Mouse (Mus musculus) stomach, embryonic 15.5 days (tissue): ENCODE data around the gene Gucy2e. TPM values are rescaled to one million over a fixed set of nuclear protein-coding genes. Genes with fewer than 3 reads are reported as not detected.
A peak's percentile ranks its signal among the peaks of the same experiment; 100 is the strongest.

ENCODE experiments used
- ATAC-seq: fragments of 200-750 bp; cut with Nextera tagmentation; 2 replicates; pipeline ENCODE4 v1.8.0; 2017; ENCODE audit warnings: low read depth, moderate number of reproducible peaks, moderate TSS enrichment; ENCODE audit not compliant: insufficient read depth, low FRiP score
- H3K27ac ChIP-seq: fragments of 300-500 bp; sonication (generic); 2 replicates; pipeline ENCODE4 v1.5.1; 2015; ENCODE audit warnings: mild to moderate bottlenecking, inconsistent platforms
- H3K27me3 ChIP-seq: fragments of 300-500 bp; sonication (generic); replicated peaks from 2 replicates; pipeline ENCODE4 v1.6.1; 2015; ENCODE audit warnings: inconsistent platforms
- H3K36me3 ChIP-seq: fragments of 300-500 bp; sonication (generic); 2 replicates; pipeline ENCODE4 v1.6.1; 2015; ENCODE audit warnings: inconsistent platforms
- H3K4me1 ChIP-seq: fragments of 300-500 bp; sonication (generic); 2 replicates; pipeline ENCODE4 v1.6.1; 2015; ENCODE audit warnings: inconsistent platforms
- H3K4me2 ChIP-seq: fragments of 300-500 bp; sonication (generic); 2 replicates; pipeline ENCODE4 v1.6.1; 2015; ENCODE audit warnings: mild to moderate bottlenecking, inconsistent platforms
- H3K4me3 ChIP-seq: fragments of 300-500 bp; sonication (generic); replicated peaks from 2 replicates; pipeline ENCODE4 v1.5.1; 2015; ENCODE audit warnings: inconsistent platforms
- H3K9ac ChIP-seq: fragments of 300-500 bp; sonication (generic); 2 replicates; pipeline ENCODE4 v1.6.1; 2015; ENCODE audit warnings: inconsistent platforms
- H3K9me3 ChIP-seq: fragments of 300-500 bp; sonication (generic); 2 replicates; pipeline ENCODE4 v1.6.1; 2016; ENCODE audit warnings: inconsistent platforms
- WGBS: fragments of 180-500 bp; shearing (Covaris S2); methylation state at CpG from one replicate; pipeline ENCODE4 v1.1.7; 2015; 5-methylcytosine and 5-hydroxymethylcytosine counted together
- polyA plus RNA-seq: library from polyadenylated mRNA; unstranded; fragments of >200 nt; fragmentation: Nextera tagmentation; extraction: Ambion mirVana; gene quantifications from 2 replicates; pipeline ENCODE4 v1.2.1, GENCODE M21; 2015

The Gucy2e gene
- polyA plus RNA-seq, 1 experiment from 2014 or later: 0.04 TPM

DNA sequence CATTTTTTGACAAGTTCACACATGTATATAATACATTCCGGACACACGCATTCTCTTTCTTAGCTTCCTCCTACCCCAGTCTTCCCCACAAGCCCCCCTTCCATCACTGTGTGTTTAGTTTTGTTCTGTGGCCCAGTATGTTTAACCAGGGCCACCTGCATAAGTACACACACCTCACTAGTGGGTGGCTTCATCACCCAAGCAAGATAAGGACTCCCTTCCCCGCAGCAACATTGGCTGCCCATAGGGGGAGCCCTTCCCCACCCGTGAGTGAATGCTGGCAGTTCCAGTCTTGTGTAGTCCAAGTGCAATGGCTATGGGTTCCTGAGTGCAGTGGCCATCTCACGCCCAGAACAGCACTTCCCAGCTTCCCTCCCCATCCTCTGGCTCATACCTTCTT lies 21.5 kb upstream of the Gucy2e start:
- H3K9me3 ChIP-seq: no peaks in the 10 kb centered on the region
- H3K36me3 ChIP-seq: no peaks in the 10 kb centered on the region
- H3K4me2 ChIP-seq: peak overlapping the region; percentile 32
- H3K27ac ChIP-seq: no peak overlapping the region
- H3K27me3 ChIP-seq: no peaks in the 10 kb centered on the region
- H3K4me1 ChIP-seq: 0 out of 2 replicates have a peak, but pooled peaks cover 2% of the 10 kb centered on the region
- ATAC-seq: no peak; the same call in 1 of the 2 replicates
- H3K9ac ChIP-seq: no peak overlapping the region
- H3K4me3 ChIP-seq: no peak overlapping the region
- 50% methylated on average over 5 of the region's 5 CpGs for WGBS

DNA sequence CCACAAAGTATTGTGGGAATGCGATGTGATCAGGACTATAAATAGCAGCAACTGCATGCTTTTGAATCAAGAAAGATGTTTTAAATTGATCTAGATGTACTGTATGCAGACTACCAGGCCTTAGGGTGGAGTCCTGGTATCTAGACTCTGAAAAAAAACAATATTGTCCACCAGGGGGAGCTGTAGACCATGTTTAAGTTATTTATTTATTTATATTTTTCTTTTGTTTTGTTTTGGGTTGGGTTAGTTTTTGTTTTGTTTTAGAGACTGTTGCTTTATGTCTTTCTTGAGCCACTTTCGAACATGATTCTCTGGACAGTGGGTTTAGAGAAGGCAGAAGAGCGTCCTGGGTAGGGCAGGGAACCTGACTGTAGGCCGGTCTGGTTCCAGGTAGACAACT lies 21.0 kb upstream of the Gucy2e start:
- no peaks in the 10 kb centered on the region for H3K36me3 ChIP-seq
- H3K27ac ChIP-seq: no peak overlapping the region
- no peak overlapping the region for H3K4me3 ChIP-seq
- ATAC-seq: no peak
- H3K4me1 ChIP-seq: 0 out of 2 replicates have a peak, but pooled peaks cover 3% of the 10 kb centered on the region
- H3K4me2 ChIP-seq: peak overlapping the region; percentile 32
- no peak overlapping the region for H3K9ac ChIP-seq
- 48% methylated on average over 4 of the region's 4 CpGs for WGBS
- H3K27me3 ChIP-seq: no peaks in the 10 kb centered on the region
- no peaks in the 10 kb centered on the region for H3K9me3 ChIP-seq

DNA sequence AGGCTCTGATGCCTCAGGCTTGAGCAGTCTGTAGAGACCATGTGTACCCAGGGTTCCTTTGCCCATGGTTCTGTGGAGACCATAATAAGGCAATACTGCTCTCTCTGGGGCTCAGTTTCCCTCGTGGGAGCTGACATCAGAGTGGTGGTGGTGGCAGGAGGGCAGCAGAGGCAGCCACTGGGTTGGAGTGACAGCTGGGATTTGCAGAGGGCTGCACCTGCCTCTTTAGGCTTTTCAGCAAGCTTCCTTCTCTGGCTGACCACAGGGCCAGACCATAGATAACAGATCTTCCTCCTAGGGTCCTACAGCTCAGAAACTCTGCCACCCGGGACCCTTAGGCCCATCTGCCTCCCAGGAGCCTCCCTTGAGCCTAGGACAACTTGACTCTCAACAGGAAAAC lies 20.2 kb upstream of the Gucy2e start:
- Histone ChIP-seq H3K27me3 (no peaks in the 10 kb centered on the region), H3K4me3 (no peak overlapping the region), H3K9ac (no peak overlapping the region), H3K4me1 (0 out of 2 replicates have a peak, but pooled peaks cover 3% of the 10 kb centered on the region), H3K4me2 (no peak overlapping the region), H3K27ac (no peak overlapping the region), H3K36me3 (no peaks in the 10 kb centered on the region), H3K9me3 (no peaks in the 10 kb centered on the region)
- ATAC-seq: no peak
- WGBS: 78% methylated on average over 2 of the region's 2 CpGs

DNA sequence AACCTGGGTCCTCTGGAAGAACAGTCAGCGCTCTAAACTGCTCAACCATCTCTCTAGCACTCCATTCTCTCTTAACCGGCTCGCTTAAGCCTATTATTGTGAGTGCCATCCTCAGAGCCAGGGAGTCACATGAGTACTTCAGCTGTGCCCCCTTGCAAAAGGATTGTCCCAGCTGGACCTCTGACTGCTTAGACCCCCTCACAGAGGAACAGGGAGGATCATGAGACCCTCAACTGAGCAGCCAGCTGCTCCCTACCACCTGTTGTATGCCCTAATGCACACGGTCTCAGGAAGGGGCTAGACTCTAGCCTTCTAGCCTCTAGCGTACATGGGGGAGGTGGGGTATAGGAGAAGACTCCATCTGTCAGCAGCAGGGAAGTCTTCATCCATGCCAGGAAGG lies 18.0 kb upstream of the Gucy2e start:
- H3K36me3 ChIP-seq: no peaks in the 10 kb centered on the region
- H3K9ac ChIP-seq: no peak overlapping the region
- no peak overlapping the region for H3K4me2 ChIP-seq
- H3K4me3 ChIP-seq: no peak overlapping the region
- no peaks in the 10 kb centered on the region for H3K9me3 ChIP-seq
- no peak for ATAC-seq
- H3K4me1 ChIP-seq: 0 out of 2 replicates have a peak, but pooled peaks cover 3% of the 10 kb centered on the region
- no peaks in the 10 kb centered on the region for H3K27me3 ChIP-seq
- H3K27ac ChIP-seq: no peak overlapping the region
- WGBS: 78% methylated on average over 5 of the region's 5 CpGs

DNA sequence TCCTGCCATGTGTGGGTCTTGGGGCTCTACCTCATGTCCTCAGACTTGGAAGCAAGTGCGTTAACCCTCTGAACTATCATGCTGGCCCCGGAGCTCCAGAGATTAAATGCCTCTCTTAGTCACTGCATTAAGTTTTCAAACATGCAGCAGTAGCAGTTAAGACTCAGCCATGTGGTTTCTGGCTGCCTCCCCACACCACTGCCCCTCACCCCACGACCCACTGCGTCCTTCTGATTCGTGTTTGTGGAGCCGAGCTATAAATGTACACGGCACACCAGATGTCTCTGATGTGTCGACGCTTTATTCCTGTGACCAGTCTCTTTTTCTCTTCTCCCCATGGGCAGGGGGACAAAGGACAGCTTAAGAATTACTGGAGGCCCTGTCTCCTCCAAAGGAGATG lies 16.3 kb upstream of the Gucy2e start:
- no peak overlapping the region for H3K9ac ChIP-seq
- WGBS: 32% methylated on average over 9 of the region's 9 CpGs
- no peak overlapping the region for H3K27ac ChIP-seq
- H3K4me3 ChIP-seq: no peak overlapping the region
- no peak for ATAC-seq
- H3K9me3 ChIP-seq: no peaks in the 10 kb centered on the region
- H3K27me3 ChIP-seq: no peaks in the 10 kb centered on the region
- no peaks in the 10 kb centered on the region for H3K36me3 ChIP-seq
- H3K4me1 ChIP-seq: 0 out of 2 replicates have a peak, but pooled peaks cover 3% of the 10 kb centered on the region
- peak overlapping the region; percentile 2; the same call in 1 of the 2 replicates for H3K4me2 ChIP-seq

DNA sequence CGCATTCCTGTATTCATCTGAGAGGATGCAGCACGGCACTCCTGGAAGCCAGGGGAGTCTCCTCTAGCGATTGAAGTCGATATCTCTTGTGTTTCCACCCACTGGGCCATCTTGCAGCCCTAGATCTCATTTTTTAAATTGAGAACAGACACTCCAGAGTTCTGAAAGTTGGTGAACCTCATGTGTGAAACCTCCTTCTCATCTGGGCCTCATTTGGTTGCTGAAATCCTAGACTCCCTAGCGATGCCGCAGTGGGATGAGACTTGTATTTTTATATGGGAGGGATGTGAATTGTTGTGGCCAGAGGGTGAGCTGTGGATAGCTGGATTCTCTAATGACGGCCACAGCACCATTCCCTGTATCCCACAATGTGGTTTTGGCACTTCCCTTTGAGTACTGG lies 15.1 kb upstream of the Gucy2e start:
- H3K27ac ChIP-seq: no peak overlapping the region
- no peak for ATAC-seq
- H3K4me2 ChIP-seq: no peak overlapping the region
- H3K4me3 ChIP-seq: no peak overlapping the region
- WGBS: 80% methylated on average over 7 of the region's 7 CpGs
- H3K36me3 ChIP-seq: no peaks in the 10 kb centered on the region
- H3K27me3 ChIP-seq: no peaks in the 10 kb centered on the region
- no peaks in the 10 kb centered on the region for H3K9me3 ChIP-seq
- H3K9ac ChIP-seq: no peak overlapping the region
- H3K4me1 ChIP-seq: 0 out of 2 replicates have a peak, but pooled peaks cover 3% of the 10 kb centered on the region

DNA sequence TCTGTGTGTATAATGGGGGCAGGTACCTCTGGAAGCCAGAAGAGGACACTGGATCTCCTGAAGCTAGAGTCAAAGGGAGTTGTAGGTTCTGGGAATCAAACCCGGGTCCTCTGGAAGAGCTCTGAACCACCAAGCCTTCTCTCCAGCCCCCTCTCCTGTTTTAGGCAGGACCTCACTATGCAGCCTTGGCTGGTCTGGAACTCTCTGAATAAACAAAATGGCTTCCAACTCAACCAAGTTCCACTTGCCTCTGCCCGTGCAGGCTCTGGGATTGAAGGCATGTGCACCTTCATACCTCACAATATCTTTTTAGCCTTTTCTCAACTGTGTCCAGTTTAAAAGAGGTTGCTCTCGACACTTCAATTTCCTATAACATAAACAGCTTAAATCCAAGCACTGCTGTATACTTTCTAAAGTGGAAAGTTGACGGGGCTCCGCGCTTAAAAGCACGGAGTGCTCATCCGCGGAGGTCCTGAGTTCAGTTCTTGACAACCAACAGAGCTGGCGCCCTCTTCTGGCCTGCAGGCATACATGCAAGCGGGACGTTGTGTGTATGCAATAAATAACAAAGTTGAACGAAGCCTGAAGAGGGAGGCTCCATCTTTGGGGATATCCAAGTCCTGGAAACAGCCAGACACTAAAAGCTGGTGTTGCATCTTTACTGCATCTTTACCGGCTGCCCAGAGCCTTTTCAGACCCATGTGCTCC lies 14.5 kb upstream of the Gucy2e start:
- ATAC-seq: no peak
- Histone ChIP-seq H3K4me3 (no peak overlapping the region), H3K9ac (no peak overlapping the region), H3K9me3 (no peaks in the 10 kb centered on the region), H3K4me2 (no peak overlapping the region), H3K27me3 (no peaks in the 10 kb centered on the region), H3K36me3 (no peaks in the 10 kb centered on the region), H3K4me1 (0 out of 2 replicates have a peak, but pooled peaks cover 3% of the 10 kb centered on the region), H3K27ac (no peak overlapping the region)
- WGBS: 47% methylated on average over 14 of the region's 14 CpGs

DNA sequence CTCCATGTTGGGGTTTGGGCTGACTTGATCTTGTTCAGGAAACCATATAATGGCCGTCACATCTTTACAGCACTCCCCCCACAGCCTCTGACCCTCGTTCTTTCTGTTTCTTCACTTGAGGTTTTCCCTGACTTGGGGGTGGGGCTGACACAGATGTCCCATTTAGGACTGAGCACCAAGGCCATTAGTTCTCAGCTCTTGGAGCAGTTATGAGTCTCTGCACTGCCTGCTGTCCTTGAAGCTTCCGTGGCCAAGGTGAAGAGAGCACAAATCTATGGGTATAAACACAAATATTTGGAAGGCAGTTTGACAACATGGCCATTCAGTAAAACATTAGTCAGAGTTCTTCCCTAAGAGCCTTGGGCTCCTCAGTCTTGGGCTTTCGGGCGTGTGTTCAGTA lies 13.3 kb upstream of the Gucy2e start:
- 0 out of 2 replicates have a peak, but pooled peaks cover 3% of the 10 kb centered on the region for H3K4me1 ChIP-seq
- no peak overlapping the region for H3K4me3 ChIP-seq
- H3K9me3 ChIP-seq: no peaks in the 10 kb centered on the region
- ATAC-seq: no peak
- 68% methylated on average over 5 of the region's 5 CpGs for WGBS
- H3K36me3 ChIP-seq: no peaks in the 10 kb centered on the region
- no peak overlapping the region for H3K4me2 ChIP-seq
- no peak overlapping the region for H3K27ac ChIP-seq
- H3K9ac ChIP-seq: no peak overlapping the region
- no peaks in the 10 kb centered on the region for H3K27me3 ChIP-seq

DNA sequence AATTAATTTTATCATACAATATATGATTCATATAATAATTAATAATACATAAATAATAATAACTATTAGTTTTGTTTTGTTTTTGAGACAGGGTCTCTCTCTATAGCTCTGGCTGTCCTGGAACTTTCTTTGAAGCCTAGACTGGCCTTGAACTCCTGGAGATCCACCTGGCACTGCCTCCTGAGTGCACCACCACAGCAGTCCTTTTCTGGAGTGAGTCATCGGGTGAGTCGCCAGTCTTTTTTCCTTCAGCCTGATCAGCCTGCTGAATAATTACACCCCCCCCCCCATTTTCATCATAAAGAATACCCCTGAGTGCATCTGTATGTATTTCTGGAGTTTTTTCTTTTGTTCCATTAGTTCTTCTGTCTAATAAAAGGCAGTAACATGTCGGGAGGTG lies 12.3 kb upstream of the Gucy2e start:
- ATAC-seq: no peak
- Histone ChIP-seq H3K27me3 (no peaks in the 10 kb centered on the region), H3K4me1 (0 out of 2 replicates have a peak, but pooled peaks cover 3% of the 10 kb centered on the region), H3K4me3 (no peak overlapping the region), H3K36me3 (no peaks in the 10 kb centered on the region), H3K9me3 (no peaks in the 10 kb centered on the region), H3K4me2 (no peak overlapping the region), H3K27ac (no peak overlapping the region), H3K9ac (no peak overlapping the region)
- WGBS: 78% methylated on average over 3 of the region's 3 CpGs

DNA sequence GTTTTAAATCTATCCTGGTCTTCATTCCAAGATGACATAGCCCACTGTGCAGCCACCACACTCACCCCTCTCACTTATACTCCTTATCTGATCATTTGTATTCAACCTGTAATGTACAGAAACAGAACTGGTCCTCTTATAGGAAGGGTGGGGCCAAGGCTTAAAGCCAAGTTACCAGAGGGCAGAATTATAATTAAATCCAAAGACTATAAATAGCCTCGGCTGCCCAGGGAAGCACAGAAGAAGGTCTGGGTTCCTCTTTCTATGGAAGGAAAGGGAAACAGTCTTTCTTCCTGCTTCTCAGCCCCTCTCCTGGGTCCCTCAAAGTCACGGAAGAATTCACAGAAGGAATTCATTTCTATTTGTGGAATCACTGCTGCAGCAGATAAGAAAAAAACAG lies 8.8 kb upstream of the Gucy2e start:
- Histone ChIP-seq H3K27me3 (no peaks in the 10 kb centered on the region), H3K27ac (no peak overlapping the region), H3K36me3 (no peaks in the 10 kb centered on the region), H3K9ac (no peak overlapping the region), H3K4me2 (peak overlapping the region; percentile 24), H3K4me3 (no peak overlapping the region), H3K4me1 (no peaks in the 10 kb centered on the region), H3K9me3 (no peaks in the 10 kb centered on the region)
- 20% methylated on average over 2 of the region's 2 CpGs for WGBS
- no peak for ATAC-seq

DNA sequence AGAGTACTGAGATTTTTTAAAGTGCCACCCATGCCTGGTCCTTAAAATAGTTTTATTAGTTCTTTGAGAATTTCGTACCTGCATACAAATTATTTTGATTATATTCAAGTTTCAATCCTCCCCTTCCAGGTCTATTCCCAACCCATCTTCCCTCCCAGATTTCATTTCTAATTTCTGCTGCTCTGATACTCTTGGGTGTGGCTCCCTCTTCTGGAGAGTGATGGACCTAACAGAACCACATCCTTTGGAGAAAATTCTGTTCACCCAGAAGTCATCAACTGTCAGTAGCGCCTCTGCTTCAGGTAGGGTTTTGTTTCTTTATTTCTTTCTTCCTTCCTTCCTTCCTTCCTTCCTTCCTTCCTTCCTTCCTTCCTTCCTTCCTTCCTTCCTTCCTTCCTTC lies 8.1 kb upstream of the Gucy2e start:
- Histone ChIP-seq H3K4me1 (no peaks in the 10 kb centered on the region), H3K4me2 (no peak overlapping the region; the same call in 1 of the 2 replicates), H3K4me3 (no peak overlapping the region), H3K9me3 (no peaks in the 10 kb centered on the region), H3K9ac (no peak overlapping the region), H3K27me3 (no peaks in the 10 kb centered on the region), H3K27ac (no peak overlapping the region), H3K36me3 (no peaks in the 10 kb centered on the region)
- WGBS: 26% methylated on average over 2 of the region's 2 CpGs
- no peak for ATAC-seq

DNA sequence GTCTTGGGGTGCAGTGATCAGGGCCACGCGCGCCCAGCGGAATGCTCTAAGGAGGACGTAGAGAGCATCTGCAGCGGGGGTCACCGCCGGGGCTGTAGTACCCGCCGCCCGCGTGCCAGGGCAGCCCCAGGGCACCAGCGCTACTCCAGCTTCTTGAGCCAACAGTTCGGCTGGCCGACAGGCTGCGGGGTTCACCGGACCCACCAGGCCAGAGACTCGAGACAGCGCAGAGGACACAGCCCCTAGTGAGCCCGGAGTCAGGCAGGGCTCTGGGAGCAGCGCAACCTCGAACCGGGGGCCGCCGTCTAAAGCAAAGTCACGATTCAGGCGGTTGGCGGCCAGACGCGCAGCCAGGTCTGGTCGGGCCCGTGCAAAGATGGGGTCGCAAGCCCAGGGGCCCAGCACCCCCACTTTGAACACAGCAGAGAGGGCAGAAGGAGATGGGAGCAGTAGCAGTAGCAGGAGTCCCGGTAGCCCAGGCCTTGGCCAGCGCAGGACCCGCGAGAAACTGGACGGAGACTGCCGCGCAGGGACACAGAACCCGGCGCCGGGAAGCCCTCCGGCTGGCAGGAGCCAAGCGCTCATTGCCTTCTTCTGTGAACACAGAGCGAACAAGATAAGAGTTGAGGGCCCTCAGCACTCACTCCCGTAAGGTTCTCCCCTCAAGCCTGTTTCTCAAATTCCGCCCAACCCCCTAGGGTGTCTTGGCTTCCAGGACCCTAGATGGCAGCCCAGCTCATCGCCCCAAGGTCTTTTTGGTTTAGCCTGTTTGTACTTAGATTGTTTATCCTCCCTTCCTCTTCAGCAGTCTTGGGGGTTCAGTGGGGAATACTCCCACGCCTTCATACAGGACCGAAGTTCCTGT lies 543 bp downstream of the Gucy2e start:
- Histone ChIP-seq H3K4me2 (peak overlapping the region; percentile 94), H3K9me3 (no peaks in the 10 kb centered on the region), H3K9ac (no peak overlapping the region), H3K36me3 (no peaks in the 10 kb centered on the region), H3K4me3 (peak overlapping the region; percentile 48), H3K27me3 (peaks cover 21% of the 10 kb centered on the region), H3K4me1 (peaks cover 18% of the 10 kb centered on the region), H3K27ac (no peak overlapping the region)
- no peak for ATAC-seq
- 6% methylated on average over 51 of the region's 51 CpGs for WGBS
